ENCODE assay signal across 8 mouse cellular contexts in genomic region chr11:94936045-94936444, GRCm38 (mm10). TPM values are rescaled to one million over a fixed set of nuclear protein-coding genes. Genes with fewer than 3 reads are reported as not detected.
DNase-seq lines count a peak whose midpoint lies in the region; ATAC-seq and TF ChIP-seq lines count a peak whose summit lies in the region.
"Had no signal": no experiment of that assay in that cellular context is flagged by ENCODE, and none has a peak within 500 bp of the region (broad histone marks: within the 10 kb centered on the region; RNA-seq: fewer than 3 reads in every experiment).

Col1a1 (plus strand) TSS chr11:94936224.

- H3K27me3 ChIP-seq in kidney, postnatal 0 days (ENCODE audit: insufficient read depth, low read length): 0 out of 2 replicates have a peak, but pooled peaks cover 6% of the 10 kb centered on the region

- 0 out of 2 replicates have a peak, but pooled peaks cover under 1% of the 10 kb centered on the region for H3K36me3 ChIP-seq in kidney, postnatal 0 days (ENCODE audit: insufficient read depth, low read length)

- H3K9ac ChIP-seq in kidney, postnatal 0 days (ENCODE audit: low read depth, low read length): peak within 1 kb of the TSS; percentile 62

- H3K27ac ChIP-seq in brown adipose tissue, adult 24 weeks (replicated peaks; ENCODE audit: low read depth, low read length): peak within 1 kb of the TSS; percentile 36
- H3K27ac ChIP-seq in kidney, postnatal 0 days: peak within 1 kb of the TSS; percentile 76

- peak within 1 kb of the TSS; percentile 77 for H3K4me2 ChIP-seq in kidney, postnatal 0 days (ENCODE audit: low read length)

- peak; percentile 39 to 41 for DNase-seq in adrenal gland, adult (ENCODE audit: inconsistent age in 2 of 2, low spot score in 1 of 2)
- peak; percentile 79 to 80 for DNase-seq in heart, adult 9 months (ENCODE audit: low spot score in 2 of 2)
- DNase-seq in kidney, postnatal 0 days (ENCODE audit: low spot score): peak; percentile 86
- DNase-seq in lung, postnatal 10 days: peak; percentile 91
- peak; percentile 85 for DNase-seq in testis, postnatal 10 days (ENCODE audit: low spot score)

- no peak for TF ChIP-seq CTCF in kidney, postnatal 0 days (IDR thresholded peaks at IDR 0.05; ENCODE audit: low read depth)

- no peaks in the 10 kb centered on the region for H3K4me1 ChIP-seq in brown adipose tissue, adult 24 weeks (ENCODE audit: control insufficient read depth, insufficient read depth, insufficient read length, low read length)
- H3K4me1 ChIP-seq in kidney, postnatal 0 days (replicated peaks; ENCODE audit: insufficient read depth, low read length): peaks cover 20% of the 10 kb centered on the region

- H3K9me3 ChIP-seq in kidney, postnatal 0 days (replicated peaks; ENCODE audit: low read length): no peaks in the 10 kb centered on the region

- WGBS in kidney, postnatal 0 days: 15% methylated on average over 19 of the region's 19 CpGs

- peak within 1 kb of the TSS; percentile 48 for H3K4me3 ChIP-seq in brown adipose tissue, adult 24 weeks (ENCODE audit: insufficient read depth, low read depth, low read length)
- H3K4me3 ChIP-seq in kidney, postnatal 0 days (replicated peaks; ENCODE audit: low read depth, low read length): peak within 1 kb of the TSS; percentile 44
- H3K4me3 ChIP-seq: erythroblast, embryonic 14.5 days had no signal

- peak; percentile 33; the same call in 1 of the 2 replicates for ATAC-seq in kidney, postnatal 0 days (replicated peaks; ENCODE audit: low FRiP score, low read depth)
- ATAC-seq in activated CD4-positive, CD25-positive, alpha-beta regulatory T cell, adult 4 months: no peak

RNA-seq across cellular contexts. Expression of gene Col1a1, which starts in this region (rescaled TPM):
- polyA plus RNA-seq in brown adipose tissue, adult 24 weeks (2012; ENCODE audit: insufficient read depth, insufficient read length, missing spikeins): 36.9 and 49.1 TPM in 2 replicates
- 353 and 441 TPM in 2 replicates for polyA plus RNA-seq in kidney, postnatal 0 days (2015; fragmentation: Nextera tagmentation; extraction: Ambion mirVana)
- under 1 TPM; 0.10 to 0.61 TPM for polyA plus RNA-seq in activated CD4-positive, CD25-positive, alpha-beta regulatory T cell, adult 4 months (2017; shearing (Covaris generic))

Comparison
In these comparisons a context has a peak if more than half of its experiments do, and no peak if none do; other contexts are left out.
1. RNA of gene Col1a1 (polyA plus RNA-seq): 353 to 441 TPM in kidney, postnatal 0 days and 36.9 to 49.1 TPM in brown adipose tissue, adult 24 weeks; 0.10 to 0.61 TPM in activated CD4-positive, CD25-positive, alpha-beta regulatory T cell, adult 4 months; every median in the first group is over 10 times any median in the second.
2. DNase-seq: peak in every context shown above with its lines; median percentile 91 in lung, postnatal 10 days; 86 in kidney, postnatal 0 days; 85 in testis, postnatal 10 days; 80 in heart, adult 9 months; 40 in adrenal gland, adult.